Mouse (Mus musculus) embryonic fibroblast, embryonic 13.5 days (primary cell): ENCODE measurements at regions not wholly inside any gene's neighbourhood (a gene's known extent, or its start where the extent isn't known, plus 50 kb on each side); places are given as distances from the start of the nearest gene placed in this dataset.

Source experiments
- CTCF ChIP-seq: IDR thresholded peaks from 2 replicates; pipeline ENCODE4 v1.5.1; 2011; ENCODE audit warnings: mild to moderate bottlenecking, control low read depth, low read length, moderate library complexity, borderline replicate concordance; ENCODE audit not compliant: insufficient read depth
- POLR2A ChIP-seq: IDR thresholded peaks from 2 replicates; pipeline ENCODE4 v1.6.1; 2011; ENCODE audit warnings: low read depth, mild to moderate bottlenecking, control low read depth, low read length, moderate library complexity

DNA sequence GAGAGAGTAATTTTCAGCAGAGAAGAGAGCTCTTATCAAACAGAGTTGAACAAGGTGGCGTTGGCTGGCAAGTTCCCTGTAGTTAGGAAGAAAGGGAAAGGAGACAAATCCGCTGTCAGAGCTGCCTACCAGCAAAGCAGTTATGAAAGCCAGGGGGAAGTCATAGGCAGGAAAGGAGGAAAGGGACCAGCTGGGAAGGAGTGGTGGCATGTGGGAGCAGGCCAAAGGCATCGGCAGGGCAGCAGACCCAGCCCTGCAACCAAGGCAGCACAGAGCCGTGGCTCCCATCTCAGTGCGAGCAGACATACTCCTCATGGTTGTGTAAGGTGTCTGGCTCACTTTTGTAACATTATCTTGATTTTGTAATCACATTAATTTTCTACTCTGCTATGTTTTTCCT lies 177.4 kb upstream of the Krr1 start:
- TF ChIP-seq CTCF: no peak
- no peak for TF ChIP-seq POLR2A
